Mouse (Mus musculus) erythroid progenitor cell, adult 5-6 weeks (primary cell): Measurements from ENCODE around the gene Gmip. TPM values are rescaled to one million over a fixed set of nuclear protein-coding genes. Genes with fewer than 3 reads are reported as not detected.
A peak's percentile ranks its signal among the peaks of the same experiment; 100 is the strongest.

Experiments
- ATAC-seq: replicated peaks from 2 replicates; pipeline ENCODE4 v1.8.0; 2016; ENCODE audit warnings: moderate number of reproducible peaks, mild to moderate bottlenecking, moderate TSS enrichment, inconsistent platforms; ENCODE audit not compliant: poor library complexity, low FRiP score, severe bottlenecking
- total RNA-seq, 2 experiments: library from RNA; stranded (forward) in 1 of 2; stranded (reverse) in 1 of 2; fragments of 150-400 nt in 1 of 2; fragments of 186-747, 209-891 nt in 1 of 2; gene quantifications; 2 replicates each; pipeline versions ENCODE4 v1.2.3 to v1.2.4; 2015 to 2017; ENCODE audit warnings: low replicate concordance in 2 of 2

Gene Gmip
- total RNA-seq, 2 experiments from 2014 or later: 5.5 to 8.4 TPM

DNA sequence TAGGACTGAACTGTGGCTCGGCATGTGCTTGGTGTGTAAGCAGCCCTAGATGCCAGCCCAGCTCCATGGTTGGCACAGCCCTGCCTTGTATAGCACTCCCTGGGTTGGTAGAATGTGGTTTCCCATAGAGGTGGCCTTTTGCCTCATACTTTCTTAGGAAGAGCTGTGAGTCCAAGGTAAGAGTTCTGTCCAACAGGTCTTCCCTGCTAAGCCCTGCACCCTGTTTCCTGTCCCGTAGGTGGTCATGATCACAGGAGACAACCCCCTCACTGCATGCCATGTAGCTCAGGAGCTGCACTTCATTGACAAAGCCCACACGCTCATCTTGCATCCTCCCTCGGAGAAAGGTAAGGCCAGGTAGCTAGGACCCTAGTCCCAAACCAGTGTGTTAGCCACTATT lies 6.7 kb upstream of the Gmip start:
- ATAC-seq: no peak

DNA sequence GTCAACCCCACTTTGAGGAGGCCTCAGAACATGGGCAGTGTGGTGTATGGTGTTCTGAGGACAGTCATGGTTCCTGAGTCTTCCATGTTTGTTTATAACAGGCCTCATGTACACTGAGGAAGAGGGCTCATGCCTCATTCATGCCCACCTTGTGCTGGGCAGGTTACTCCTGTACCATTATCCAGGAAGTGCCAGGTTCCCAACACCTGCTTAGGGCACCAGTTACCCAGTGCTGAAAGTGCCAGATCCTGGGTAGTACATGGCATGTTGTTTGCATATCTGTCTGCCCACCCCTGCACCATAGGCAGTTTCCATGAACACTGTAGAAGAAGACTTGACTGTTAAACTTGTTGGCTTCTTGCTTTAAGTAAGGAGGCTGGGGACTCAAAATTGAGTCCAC lies 6.3 kb upstream of the Gmip start:
- ATAC-seq: no peak

DNA sequence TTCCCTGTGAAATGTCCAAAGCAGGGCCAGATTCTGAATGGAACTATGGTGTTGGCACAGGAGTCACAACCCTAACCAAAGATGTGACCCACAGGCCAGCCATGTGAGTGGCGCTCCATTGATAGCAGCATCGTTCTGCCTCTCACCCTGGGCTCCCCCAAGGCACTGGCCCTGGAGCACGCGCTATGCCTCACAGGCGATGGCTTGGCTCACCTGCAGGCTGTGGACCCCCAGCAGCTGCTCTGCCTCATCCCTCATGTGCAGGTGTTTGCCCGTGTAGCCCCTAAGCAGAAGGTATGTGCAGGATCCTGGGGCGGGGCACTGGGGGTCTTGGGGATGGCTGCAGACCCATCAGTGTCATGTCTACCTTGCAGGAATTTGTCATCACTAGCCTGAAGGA lies 5.1 kb upstream of the Gmip start:
- no peak for ATAC-seq

DNA sequence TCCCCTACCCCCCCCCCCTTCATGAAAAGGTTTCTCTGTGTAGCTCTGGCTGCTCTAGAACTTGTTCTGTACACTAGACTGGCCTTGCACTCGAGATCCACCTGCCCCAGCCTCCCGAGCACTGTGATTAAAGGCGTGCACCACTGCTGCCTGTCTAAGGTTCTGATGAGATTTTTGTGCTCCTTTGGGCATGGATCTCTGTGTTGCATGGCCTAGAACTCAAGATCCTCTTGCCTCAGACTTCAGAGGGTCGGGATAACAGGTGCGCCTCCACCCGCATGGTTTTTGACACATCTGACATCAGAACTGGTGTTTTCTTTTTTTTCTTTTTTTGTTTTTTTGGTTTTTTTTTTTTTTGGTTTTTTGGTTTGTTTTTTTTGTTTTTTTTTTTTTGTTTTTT lies 3.9 kb upstream of the Gmip start:
- ATAC-seq: no peak

DNA sequence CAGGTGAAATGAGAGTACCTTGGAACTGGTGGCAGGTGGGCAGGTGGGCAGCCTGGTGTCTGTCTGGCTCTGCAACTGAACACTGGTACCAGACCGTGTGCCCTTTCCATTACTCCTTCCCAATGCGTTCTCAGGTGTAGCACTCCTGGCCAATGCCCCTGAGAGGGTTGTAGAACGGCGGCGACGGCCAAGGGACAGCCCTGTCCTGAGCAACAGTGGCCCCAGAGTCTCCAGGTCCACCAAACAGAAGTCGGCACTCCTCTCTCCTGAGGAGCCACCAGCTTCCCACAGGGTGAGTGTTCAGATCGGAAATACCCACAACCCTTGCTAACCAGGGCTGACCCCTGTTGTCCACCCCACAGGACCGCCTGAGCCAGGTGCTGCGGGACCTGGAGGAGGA lies 3.4 kb upstream of the Gmip start:
- ATAC-seq: no peak

DNA sequence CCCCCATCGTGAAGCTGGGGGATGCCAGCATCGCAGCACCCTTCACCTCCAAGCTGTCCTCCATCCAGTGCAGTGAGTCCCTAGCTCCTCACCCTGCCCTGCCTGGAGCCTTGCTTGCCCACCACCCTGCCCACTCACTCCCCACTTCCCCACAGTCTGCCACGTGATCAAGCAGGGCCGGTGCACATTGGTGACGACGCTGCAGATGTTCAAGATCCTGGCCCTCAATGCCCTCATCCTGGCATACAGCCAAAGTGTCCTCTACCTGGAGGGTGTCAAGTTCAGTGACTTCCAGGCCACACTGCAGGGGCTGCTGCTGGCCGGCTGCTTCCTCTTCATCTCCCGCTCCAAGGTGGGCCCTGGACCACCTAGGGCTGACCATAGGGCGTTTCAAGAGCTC lies 3.0 kb upstream of the Gmip start:
- ATAC-seq: no peak

DNA sequence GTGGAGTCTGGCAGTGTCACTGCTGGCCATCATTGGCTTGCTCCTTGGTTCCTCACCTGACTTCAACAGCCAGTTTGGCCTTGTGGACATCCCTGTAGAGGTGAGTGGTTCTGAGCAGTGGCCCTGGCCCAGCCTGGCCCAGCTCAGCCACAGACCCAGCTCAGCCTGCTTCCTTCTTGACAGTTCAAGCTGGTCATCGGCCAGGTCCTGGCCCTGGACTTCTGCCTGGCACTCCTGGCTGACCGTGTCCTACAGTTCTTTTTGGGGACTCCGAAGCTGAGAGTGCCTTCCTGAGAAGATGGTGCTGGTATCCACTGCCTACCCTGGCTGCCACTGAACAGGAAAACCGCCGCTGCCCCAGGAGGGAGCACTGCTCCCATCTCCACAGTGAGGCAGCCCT lies 1.2 kb upstream of the Gmip start:
- no peak for ATAC-seq

DNA sequence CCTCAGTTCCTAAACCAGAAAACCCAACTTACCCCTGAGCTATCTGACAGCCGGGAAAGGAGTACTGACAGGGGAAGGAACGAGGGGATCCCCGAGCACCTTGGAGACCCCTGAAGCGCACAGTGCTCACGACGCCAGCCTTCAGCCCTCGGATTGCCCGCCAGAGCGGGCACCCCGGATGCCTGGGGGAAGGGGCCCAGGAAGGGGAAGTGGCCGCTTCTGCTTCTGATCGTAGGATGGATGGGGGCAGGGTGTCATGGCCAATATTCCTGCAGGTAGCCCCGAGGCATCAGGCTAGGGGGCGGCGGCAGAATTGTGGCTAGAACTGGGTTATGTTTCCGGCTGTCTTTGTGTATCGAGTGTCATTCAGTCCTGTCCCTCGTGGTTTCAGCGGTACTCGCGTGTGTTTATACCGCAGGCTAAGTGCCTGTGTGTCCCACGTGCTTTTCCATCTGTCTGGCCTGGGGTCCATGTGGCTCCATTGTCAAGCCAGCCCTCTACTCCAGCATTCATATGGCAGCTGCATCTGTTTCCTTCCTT lies 455 bp downstream of the Gmip start:
- ATAC-seq: no peak

DNA sequence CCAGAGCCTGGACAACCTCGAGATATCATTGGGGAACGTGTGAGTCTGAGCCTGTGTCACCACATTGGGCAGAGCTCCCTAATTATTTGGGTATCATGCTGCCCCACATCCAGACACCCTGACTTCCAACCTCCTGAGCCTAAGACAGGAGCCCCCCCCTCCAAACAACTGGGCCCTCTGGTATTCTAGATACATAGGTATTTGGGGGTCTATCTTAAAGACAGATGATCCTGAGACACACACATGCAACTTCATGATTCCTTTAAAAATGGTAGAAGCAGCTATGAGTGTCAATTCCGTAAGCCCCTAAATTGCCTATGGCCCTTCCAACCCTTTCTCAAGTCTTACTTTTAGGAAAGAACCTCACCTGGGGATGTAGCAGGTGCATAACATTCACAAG lies 1.3 kb downstream of the Gmip start:
- ATAC-seq: no peak

DNA sequence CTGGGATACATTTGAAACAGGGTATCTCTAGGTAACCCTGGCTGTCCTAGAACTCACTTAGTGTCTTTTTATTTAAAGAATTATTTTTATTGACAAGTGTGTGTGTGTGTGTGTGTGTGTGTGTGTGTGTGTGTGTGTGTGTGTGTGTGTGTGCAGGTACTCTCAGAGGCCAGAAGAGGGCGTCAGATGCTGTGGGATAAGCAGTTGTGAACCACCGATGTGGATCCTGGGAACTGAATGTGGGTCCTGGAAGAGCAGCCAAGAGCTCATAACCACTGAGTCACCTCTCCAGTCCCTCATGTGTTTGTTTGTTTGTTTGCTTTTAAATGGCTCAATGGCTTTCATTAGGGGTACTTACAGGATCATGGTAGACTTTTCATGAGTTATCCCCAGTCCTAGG lies 6.4 kb downstream of the Gmip start:
- ATAC-seq: no peak

DNA sequence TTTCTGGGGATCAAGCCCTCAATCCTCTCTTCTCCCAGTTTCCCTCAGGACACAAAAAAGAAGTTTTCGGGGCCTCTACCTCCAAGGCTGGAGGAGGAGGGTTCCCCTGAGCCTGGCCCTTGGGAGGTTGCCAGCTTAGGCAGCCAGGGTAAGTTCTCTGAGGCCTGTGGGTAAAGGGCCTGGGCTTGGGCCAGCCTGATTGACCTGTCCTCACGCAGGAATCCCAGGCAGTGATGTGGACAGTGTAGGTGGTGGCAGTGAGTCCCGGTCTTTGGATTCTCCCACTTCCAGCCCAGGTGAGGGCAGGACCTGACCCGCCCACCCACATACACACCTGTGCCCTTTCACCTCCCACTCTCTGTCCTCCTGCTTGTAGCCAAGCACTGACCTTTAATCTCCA lies 6.9 kb downstream of the Gmip start:
- ATAC-seq: no peak

DNA sequence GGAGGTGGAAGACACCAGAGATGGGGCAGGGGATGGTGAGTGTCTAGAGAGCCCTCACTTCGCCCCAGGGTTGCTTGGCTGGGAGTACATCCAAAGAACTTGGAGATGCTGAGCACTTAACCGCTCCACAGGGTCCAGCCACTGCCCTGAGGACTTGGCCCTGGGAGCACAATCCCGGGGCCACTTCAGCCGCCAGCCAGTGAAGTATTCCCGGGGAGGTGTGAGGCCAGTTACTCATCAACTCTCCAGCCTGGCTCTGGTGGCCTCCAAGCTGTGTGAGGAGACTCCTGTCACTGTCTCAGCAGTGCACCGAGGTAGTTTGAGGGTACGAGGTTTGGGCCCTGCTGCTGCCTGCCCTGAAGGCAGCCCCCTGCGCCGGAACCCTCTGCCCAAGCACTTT lies 12.0 kb downstream of the Gmip start:
- ATAC-seq: no peak

DNA sequence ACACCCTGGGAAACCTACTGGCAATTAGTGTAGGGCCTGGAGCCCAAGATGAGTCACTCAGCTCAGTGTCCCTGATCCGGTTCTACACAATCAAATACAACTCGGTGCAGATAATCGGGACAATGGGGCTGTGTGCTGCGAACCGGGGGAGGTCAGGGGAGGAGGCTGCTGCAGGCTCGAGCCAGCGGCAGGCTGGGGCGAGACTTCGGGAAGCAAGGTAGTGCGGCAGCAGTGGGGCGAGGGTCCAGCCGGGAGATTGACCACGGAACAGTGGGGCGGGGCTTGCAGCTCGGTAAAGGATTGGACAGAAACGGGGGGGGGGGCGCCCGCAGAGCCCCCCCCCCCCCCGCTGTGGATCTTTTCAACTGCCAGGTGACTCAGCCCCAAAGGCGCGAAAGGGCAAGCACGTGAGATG lies 13.5 kb downstream of the Gmip start:
- no peak for ATAC-seq

DNA sequence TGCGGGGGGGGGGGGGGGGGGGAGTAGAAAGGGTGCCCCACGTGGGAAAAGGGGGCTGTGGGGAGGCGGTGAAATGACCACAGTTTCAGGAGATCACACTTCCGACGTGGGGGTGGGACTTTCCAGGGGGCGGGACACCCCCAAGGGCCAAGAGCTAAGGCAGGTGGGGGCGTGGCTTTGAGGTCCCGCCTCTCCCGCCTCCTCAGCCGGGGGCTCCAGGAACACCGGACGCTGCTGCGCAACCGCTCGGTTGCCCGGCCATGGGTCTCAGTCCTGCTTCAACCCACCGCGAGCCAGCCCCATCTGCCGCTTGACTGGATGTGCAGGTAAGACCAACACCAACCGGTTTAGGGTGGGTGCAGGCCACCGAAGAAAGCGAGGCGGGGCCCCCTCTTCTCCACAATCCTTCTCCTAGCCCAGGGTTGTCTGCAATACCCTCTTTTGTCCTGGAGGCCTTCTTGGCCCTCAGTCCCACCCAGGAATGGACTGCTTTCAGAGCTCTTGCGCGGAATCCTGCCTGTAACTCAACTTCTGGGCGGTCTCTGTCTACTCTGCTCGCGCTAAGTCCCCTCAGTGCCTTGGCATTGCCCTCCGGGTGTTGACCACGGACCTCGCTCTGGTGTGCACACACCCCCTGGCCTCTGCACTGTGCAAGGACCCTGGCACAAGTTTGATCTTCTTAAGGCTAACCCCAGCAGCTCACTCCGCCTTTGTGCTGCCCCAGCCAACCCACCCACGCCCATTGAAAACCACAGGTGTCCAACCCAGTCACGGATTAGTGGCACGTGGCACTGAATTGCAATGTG lies 14.1 kb downstream of the Gmip start, which contains the start of gene Lpar2:
TSS of gene Lpar2 (plus strand) at position 44 of the 806 bp plus-strand sequence.
- peak; percentile 28; the same call in 1 of the 2 replicates for ATAC-seq

DNA sequence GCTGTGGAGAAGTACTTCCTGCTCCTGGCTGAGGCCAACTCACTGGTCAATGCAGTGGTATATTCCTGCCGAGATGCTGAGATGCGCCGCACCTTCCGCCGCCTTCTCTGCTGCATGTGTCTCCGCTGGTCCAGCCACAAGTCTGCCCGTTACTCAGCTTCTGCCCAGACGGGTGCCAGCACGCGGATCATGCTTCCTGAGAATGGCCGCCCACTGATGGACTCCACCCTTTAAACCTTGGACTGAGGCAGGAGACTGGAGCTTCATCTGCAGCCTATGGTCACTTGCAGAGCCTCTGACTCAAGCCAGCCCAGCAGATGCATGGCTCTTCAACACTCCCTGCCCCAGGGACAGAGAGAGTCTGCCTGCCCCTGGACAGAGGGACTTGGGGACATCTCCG lies 17.9 kb downstream of the Gmip start:
- ATAC-seq: no peak

DNA sequence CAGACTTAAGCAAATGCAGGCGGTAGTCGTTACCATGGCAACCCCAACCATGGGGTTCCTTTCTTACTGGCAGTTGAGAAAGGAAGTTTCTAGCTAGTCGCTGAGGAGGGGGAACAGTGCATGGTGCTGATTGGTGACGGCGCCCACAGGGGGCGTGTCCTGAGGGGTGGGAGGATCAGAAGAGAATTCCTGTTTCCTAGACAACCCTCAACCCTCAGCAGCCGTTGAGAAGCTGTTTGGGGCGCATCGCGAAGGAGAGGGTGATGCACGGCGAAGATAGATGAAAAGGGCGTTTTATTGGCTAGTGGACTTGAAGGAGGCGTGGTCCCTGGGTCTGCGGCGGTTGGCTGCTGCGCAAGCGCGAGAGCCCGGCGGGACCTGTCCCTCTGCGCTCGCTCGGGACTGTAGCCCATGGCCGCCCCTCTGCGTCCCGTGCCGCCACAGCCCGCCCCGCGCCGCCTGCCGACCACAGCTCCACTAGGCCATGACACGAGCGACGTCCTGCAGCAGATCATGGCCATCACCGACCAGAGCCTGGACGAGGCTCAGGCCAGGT lies 23.9 kb downstream of the Gmip start, which contains the start of gene Pbx4:
TSS of gene Pbx4 (plus strand) at position 194 of the 556 bp plus-strand sequence.
- ATAC-seq: peak; percentile 96

DNA sequence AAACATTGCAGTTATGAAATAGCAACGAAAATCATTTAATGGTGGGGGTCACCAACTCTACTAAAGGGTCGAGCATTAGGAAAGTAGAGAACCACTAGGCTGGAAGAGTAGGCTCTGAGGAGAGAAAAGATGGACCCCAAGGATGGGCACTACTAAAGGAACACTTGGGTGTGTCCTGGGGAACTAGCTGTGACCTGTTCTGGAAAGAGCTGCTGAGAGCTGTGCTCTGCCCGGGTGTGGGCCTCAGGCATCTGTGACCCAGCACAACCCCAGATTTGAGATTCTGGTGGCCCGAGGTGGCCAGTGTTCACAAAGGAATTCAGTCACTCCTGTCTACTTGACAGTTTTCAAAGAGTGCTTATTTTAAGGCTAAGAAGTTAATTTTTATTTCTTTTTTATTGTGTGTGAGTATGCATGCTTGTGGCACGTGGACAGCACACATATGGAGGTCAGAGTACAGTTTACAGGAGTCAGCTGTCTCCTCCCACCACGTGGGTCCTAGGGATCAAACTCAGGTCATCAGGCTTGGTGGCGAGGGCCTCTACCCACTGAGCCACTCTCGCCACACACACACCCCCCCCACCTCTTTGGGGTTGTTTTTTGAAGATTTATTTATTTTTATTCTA lies 28.7 kb downstream of the Gmip start:
- no peak for ATAC-seq

DNA sequence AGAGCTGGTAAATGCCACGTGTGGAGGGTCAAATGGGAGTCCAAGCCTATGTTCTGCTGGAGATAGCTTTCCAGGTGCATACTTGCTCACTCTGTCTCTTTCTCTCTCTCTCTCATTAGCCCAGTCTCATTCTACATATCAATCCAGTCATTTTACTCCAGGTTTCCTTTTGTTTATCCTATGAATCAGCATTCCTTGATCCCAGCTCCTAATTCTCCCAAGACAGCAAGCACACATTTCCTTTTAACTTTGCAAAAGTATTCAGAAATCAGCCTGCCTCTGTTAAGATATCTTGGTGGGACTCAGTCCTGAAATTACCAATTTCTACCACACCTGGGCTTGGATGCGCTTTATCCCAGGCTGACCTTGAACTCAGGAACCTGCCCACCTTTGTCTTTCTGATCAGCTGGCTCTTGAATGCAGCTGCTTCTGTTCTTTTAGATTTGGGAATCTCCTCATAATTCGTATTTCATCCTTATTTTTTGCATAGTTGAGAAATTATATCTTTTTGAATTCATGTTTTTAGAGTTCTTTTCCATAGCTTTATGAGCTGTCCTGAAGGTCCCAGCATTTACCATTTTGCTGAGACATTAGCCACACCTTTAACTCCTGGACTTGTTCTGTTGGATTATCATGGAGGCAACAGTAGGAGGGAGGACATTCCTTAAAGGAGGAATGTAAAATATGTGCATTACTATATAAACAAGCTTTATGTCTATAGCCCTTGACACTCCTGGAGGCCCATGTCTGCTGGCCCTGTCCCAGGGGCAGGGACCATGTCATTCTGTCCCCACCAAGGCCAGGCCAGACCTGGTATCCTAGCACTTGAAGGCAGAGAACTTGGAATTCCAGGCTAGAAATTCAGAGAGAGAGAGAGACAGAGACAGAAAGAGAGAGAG lies 38.9 kb downstream of the Gmip start:
- ATAC-seq: no peak

DNA sequence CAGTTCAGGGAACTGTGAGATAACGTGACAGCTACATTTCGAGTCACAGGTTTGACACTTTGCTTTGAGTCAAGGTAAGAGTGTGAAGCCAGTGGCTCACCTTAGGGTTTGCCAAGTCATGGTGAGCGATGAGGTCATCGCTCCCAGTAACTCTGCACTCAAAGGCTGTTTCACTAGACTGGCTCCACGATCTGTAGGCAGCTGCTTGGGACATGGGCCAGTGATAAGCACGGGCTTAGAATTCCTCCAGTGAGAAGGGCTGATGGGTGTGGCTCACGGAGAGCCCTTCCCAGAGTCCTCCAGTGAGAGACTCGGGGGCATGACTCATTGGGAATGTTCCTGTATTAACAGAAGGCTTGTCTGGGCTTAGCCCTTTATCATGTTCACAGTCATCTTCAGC lies 40.5 kb downstream of the Gmip start:
- no peak for ATAC-seq

DNA sequence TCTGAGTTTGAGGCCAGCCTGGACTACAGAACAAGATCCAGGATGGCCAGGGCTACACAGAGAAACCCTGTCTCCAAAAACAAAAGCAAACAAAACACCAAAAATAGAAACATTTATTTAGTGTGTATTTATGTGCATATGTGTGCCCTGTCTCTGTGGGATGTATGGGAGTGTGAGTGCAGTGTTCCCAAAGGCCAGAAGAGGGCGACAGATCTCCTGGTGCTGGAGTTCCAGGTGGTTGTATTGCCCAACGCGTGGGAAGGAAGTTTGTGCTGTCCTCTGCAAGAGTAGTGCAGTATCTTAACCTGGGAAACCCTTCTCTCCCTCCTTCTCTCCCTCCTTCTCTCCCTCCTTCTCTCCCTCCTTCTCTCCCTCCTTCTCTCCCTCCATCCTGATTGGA lies 41.4 kb downstream of the Gmip start:
- ATAC-seq: peak; percentile 72
